Mouse (Mus musculus): Measurements from ENCODE around the gene Lmntd2.

DNA sequence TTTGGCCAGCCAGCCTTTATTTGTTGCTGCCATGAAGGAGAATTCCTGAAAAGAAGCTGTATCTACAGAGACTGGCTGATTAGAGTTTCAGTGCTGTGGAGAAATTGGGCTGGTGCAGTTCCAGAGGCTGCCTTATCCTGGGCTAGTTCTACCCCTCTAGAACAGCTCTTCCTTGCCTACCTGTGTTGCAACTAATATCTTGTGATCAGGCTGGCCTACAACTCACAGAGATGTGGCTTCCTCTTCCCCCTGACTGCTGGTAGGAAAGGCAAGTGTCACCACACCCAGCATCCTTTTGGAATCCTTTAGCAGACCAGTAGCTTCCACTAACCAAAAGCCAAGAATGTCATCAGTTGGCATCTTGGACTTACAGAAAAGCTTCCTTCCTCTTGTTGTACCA is 44.0 kb downstream of the Lmntd2 start:
- TF ChIP-seq CTCF (IDR thresholded peaks at IDR 0.05; ENCODE audit: control insufficient read depth, insufficient read depth, insufficient replicate concordance, low read depth, low read length) (no peak), POLR2A (IDR thresholded peaks at IDR 0.05; ENCODE audit: control insufficient read depth, low read depth, low read length) (no peak)

Data from testis, adult 2 months (tissue).